Mouse (Mus musculus) thymus, adult 2 months (tissue): ENCODE data around the gene Trmt1. TPM values are rescaled to one million over a fixed set of nuclear protein-coding genes. Genes with fewer than 3 reads are reported as not detected.

ENCODE experiments used
- DNase-seq: peaks from one replicate; pipeline ENCODE4 v3.0.0; 2021
- H3K27ac ChIP-seq: fragments of 200-500 bp; 2 replicates; pipeline ENCODE4 v1.5.1; 2012; ENCODE audit warnings: low read length, control low read depth; ENCODE audit not compliant: control insufficient read depth, insufficient read depth
- H3K27me3 ChIP-seq: fragments of 200-500 bp; 2 replicates; pipeline ENCODE4 v1.6.1; 2012; ENCODE audit warnings: mild to moderate bottlenecking, low read length, moderate library complexity, mixed read lengths; ENCODE audit not compliant: control insufficient read depth, insufficient read depth
- H3K36me3 ChIP-seq: fragments of 200-500 bp; 2 replicates; pipeline ENCODE4 v1.6.1; 2012; ENCODE audit warnings: mild to moderate bottlenecking, low read length, moderate library complexity; ENCODE audit not compliant: control insufficient read depth, insufficient read depth
- H3K4me1 ChIP-seq: fragments of 200-500 bp; replicated peaks from 2 replicates; pipeline ENCODE4 v1.6.1; 2012; ENCODE audit warnings: low read length; ENCODE audit not compliant: control insufficient read depth, insufficient read depth
- H3K4me3 ChIP-seq: fragments of 200-500 bp; 2 replicates; pipeline ENCODE4 v1.5.1; 2012; ENCODE audit warnings: mild to moderate bottlenecking, low read length, control low read depth, moderate library complexity; ENCODE audit not compliant: control insufficient read depth, insufficient read depth
- CTCF ChIP-seq: fragments of 200-500 bp; IDR thresholded peaks from 2 replicates; pipeline ENCODE4 v1.5.1; 2012; ENCODE audit warnings: mild to moderate bottlenecking, control low read depth, low read length, moderate library complexity, borderline replicate concordance; ENCODE audit not compliant: control insufficient read depth, poor library complexity, insufficient read depth; ENCODE audit errors: extremely low read depth
- POLR2A ChIP-seq: fragments of 200-500 bp; IDR thresholded peaks from 2 replicates; pipeline ENCODE4 v1.6.1; 2012; ENCODE audit warnings: mild to moderate bottlenecking, low read length, control low read depth, moderate library complexity; ENCODE audit not compliant: control insufficient read depth, poor library complexity, insufficient read depth; ENCODE audit errors: extremely low read depth
- WGBS: fragments of 180-500 bp; shearing (Covaris S2); methylation state at CpG from one replicate; pipeline ENCODE4 v1.1.7; 2018; 5-methylcytosine and 5-hydroxymethylcytosine counted together
- polyA plus RNA-seq: library from polyadenylated mRNA; depleted of rRNA; stranded (reverse); fragments of >200 nt; gene quantifications from 2 replicates; pipeline ENCODE4 v1.2.3, GENCODE M21; 2012

Gene Trmt1
- polyA plus RNA-seq, 1 experiment = 169 TPM

- TF ChIP-seq POLR2A (no peak), CTCF (no peak)
- no peak overlapping the region for H3K4me3 ChIP-seq
- 2% methylated on average over 61 of the region's 61 CpGs for WGBS
- DNase-seq = no peak
- H3K27me3 ChIP-seq = peaks cover 20% of the 10 kb centered on the region
- H3K27ac ChIP-seq = no peak overlapping the region
- no peaks in the 10 kb centered on the region for H3K36me3 ChIP-seq
- H3K4me1 ChIP-seq = peaks cover 48% of the 10 kb centered on the region
Measured at GRCm38 (mm10) chr8:84704867-84705831, 19.0 kb downstream of the Trmt1 start.

GRCm38 (mm10) chr8:84705960-84706359, 19.9 kb downstream of the Trmt1 start:
- no peak for DNase-seq
- Histone ChIP-seq H3K27ac (no peak overlapping the region), H3K27me3 (peaks cover 20% of the 10 kb centered on the region), H3K4me1 (peaks cover 42% of the 10 kb centered on the region), H3K36me3 (no peaks in the 10 kb centered on the region), H3K4me3 (no peak overlapping the region)
- 1% methylated on average over 12 of the region's 12 CpGs for WGBS
- no peak for TF ChIP-seq CTCF
- no peak for TF ChIP-seq POLR2A

- H3K4me3 ChIP-seq = no peak overlapping the region
- TF ChIP-seq CTCF (no peak), POLR2A (no peak)
- H3K27me3 ChIP-seq = peaks cover 20% of the 10 kb centered on the region
- WGBS = 5% methylated on average over 45 of the region's 45 CpGs
- no peak overlapping the region for H3K27ac ChIP-seq
- no peak for DNase-seq
- H3K4me1 ChIP-seq = peaks cover 34% of the 10 kb centered on the region
- H3K36me3 ChIP-seq = no peaks in the 10 kb centered on the region
Measured at GRCm38 (mm10) chr8:84706610-84707266, 20.6 kb downstream of the Trmt1 start.

- Histone ChIP-seq H3K4me3 (no peak overlapping the region), H3K4me1 (peaks cover 30% of the 10 kb centered on the region), H3K27me3 (peaks cover 20% of the 10 kb centered on the region), H3K36me3 (no peaks in the 10 kb centered on the region), H3K27ac (no peak overlapping the region)
- 0 out of 2 replicates have a peak, but pooled peaks have one; percentile 12 for TF ChIP-seq CTCF
- TF ChIP-seq POLR2A = no peak
- DNase-seq = peak; percentile 41
- 6% methylated on average over 22 of the region's 22 CpGs for WGBS
Measured at GRCm38 (mm10) chr8:84707267-84707883, 21.3 kb downstream of the Trmt1 start.

- TF ChIP-seq POLR2A (no peak), CTCF (no peak)
- H3K27ac ChIP-seq = no peak overlapping the region
- DNase-seq = no peak
- H3K36me3 ChIP-seq = no peaks in the 10 kb centered on the region
- no peak overlapping the region for H3K4me3 ChIP-seq
- WGBS = 69% methylated on average over 15 of the region's 15 CpGs
- peaks cover 23% of the 10 kb centered on the region for H3K4me1 ChIP-seq
- H3K27me3 ChIP-seq = peaks cover 20% of the 10 kb centered on the region
Measured at GRCm38 (mm10) chr8:84708071-84708541, 22.0 kb downstream of the Trmt1 start.
